Mouse (Mus musculus) hindbrain, embryonic 15.5 days (tissue): Measurements from ENCODE around the gene Myo16. TPM values are rescaled to one million over a fixed set of nuclear protein-coding genes. Genes with fewer than 3 reads are reported as not detected.

Experiments
- ATAC-seq: fragments of 200-750 bp; cut with Nextera tagmentation; 2 replicates; pipeline ENCODE4 v1.8.0; 2017; ENCODE audit warnings: low read depth, moderate number of reproducible peaks, moderate TSS enrichment; ENCODE audit not compliant: low FRiP score
- H3K27ac ChIP-seq: fragments of 300-500 bp; sonication (generic); replicated peaks from 2 replicates; pipeline ENCODE4 v1.5.1; 2015; ENCODE audit warnings: mild to moderate bottlenecking, inconsistent platforms
- H3K27me3 ChIP-seq: fragments of 300-500 bp; sonication (generic); 2 replicates; pipeline ENCODE4 v1.6.1; 2015; ENCODE audit warnings: control low read depth, inconsistent platforms
- H3K36me3 ChIP-seq: fragments of 300-500 bp; sonication (generic); 2 replicates; pipeline ENCODE4 v1.6.1; 2015; ENCODE audit warnings: control low read depth, inconsistent platforms
- H3K4me1 ChIP-seq: fragments of 300-500 bp; sonication (generic); replicated peaks from 2 replicates; pipeline ENCODE4 v1.6.1; 2015; ENCODE audit warnings: control low read depth, inconsistent platforms
- H3K4me2 ChIP-seq: fragments of 300-500 bp; sonication (generic); 2 replicates; pipeline ENCODE4 v1.6.1; 2015; ENCODE audit warnings: moderate library complexity, mild to moderate bottlenecking, inconsistent platforms
- H3K4me3 ChIP-seq: fragments of 300-500 bp; sonication (generic); 2 replicates; pipeline ENCODE4 v1.5.1; 2015; ENCODE audit warnings: mild to moderate bottlenecking, inconsistent platforms
- H3K9ac ChIP-seq: fragments of 300-500 bp; sonication (generic); 2 replicates; pipeline ENCODE4 v1.6.1; 2015; ENCODE audit warnings: inconsistent platforms
- H3K9me3 ChIP-seq: fragments of 300-500 bp; sonication (generic); 2 replicates; pipeline ENCODE4 v1.6.1; 2016; ENCODE audit warnings: control low read depth, inconsistent platforms
- WGBS: fragments of 180-500 bp; shearing (Covaris S2); methylation state at CpG from one replicate; pipeline ENCODE4 v1.1.7; 2015; 5-methylcytosine and 5-hydroxymethylcytosine counted together
- polyA plus RNA-seq: library from polyadenylated mRNA; unstranded; fragments of >200 nt; fragmentation: Nextera tagmentation; extraction: Ambion mirVana; gene quantifications from 2 replicates; pipeline ENCODE4 v1.2.1, GENCODE M21; 2015

The Myo16 gene
- polyA plus RNA-seq, 1 experiment from 2014 or later = 5.5 TPM

DNA sequence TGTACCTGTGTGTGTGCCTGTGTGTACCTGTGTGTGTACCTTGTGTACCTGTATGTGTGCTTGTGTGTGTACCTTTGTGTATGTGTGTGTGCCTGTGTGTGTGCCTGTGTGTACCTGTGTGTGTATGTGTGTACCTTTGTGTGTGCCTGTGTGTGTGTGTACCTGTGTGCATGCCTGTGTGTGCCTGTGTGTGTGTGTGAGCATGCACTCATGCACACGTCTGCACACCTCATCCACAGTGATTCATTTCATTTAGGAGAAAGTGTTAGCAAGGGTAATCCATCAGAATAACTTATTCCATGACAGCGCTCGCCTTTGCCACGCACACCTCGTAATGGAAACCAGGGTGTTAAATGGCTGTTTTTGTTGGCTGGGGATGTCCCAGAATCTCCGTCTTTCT is 36.9 kb downstream of the Myo16 start:
- H3K36me3 ChIP-seq = no peaks in the 10 kb centered on the region
- no peaks in the 10 kb centered on the region for H3K9me3 ChIP-seq
- no peak overlapping the region for H3K4me3 ChIP-seq
- no peak overlapping the region for H3K9ac ChIP-seq
- no peak overlapping the region for H3K27ac ChIP-seq
- ATAC-seq = peak; percentile 15; the same call in 1 of the 2 replicates
- H3K4me2 ChIP-seq = no peak overlapping the region
- no peaks in the 10 kb centered on the region for H3K4me1 ChIP-seq
- H3K27me3 ChIP-seq = no peaks in the 10 kb centered on the region
- 65% methylated on average over 6 of the region's 6 CpGs for WGBS

DNA sequence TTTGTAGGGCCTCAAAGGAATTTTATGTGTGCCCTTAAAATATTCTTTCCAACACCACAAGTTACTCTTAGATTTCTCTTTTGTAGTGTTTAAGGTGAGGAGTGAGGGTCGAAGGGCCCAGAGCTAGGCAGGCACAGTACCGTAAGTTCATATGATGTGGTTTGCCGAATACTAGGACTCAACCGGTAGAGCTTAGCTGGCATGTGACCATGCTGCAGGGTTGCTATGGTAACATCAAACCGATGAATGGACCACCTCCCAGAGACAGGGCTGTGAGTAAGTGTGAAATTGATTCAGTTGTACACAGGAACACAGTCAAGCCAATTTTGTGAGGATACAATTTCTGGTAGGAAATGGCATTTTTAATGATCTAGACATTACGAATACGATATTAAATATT is 44.5 kb downstream of the Myo16 start:
- H3K9me3 ChIP-seq = no peaks in the 10 kb centered on the region
- no peaks in the 10 kb centered on the region for H3K36me3 ChIP-seq
- 0 out of 2 replicates have a peak overlapping the region, but pooled peaks have one; percentile 23 for H3K4me2 ChIP-seq
- ATAC-seq = peak; percentile 83
- H3K27ac ChIP-seq = no peak overlapping the region
- no peak overlapping the region for H3K4me3 ChIP-seq
- H3K9ac ChIP-seq = no peak overlapping the region
- H3K27me3 ChIP-seq = no peaks in the 10 kb centered on the region
- 30% methylated on average over 7 of the region's 7 CpGs for WGBS
- peaks cover 28% of the 10 kb centered on the region for H3K4me1 ChIP-seq

DNA sequence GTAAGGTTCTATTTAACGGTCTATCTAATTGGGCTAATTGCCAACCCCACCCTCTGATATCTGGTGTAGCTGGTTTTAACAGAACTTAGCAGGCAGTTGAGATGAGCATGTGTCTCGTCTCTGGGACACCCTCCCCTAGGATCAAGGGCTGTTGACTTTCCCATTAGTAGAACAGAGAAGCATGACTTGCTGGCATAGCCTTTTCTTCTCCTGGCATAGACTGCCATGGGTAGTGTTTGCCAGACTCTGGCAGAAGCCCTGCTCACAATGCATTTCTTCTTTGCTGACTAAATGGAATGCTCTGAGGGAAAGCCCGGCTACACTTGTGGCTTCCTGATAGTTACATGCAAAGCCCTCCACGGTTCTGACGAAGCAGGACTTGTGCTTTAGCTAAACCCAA is 45.6 kb downstream of the Myo16 start:
- H3K36me3 ChIP-seq = no peaks in the 10 kb centered on the region
- H3K27me3 ChIP-seq = no peaks in the 10 kb centered on the region
- 57% methylated on average over 5 of the region's 5 CpGs for WGBS
- H3K4me1 ChIP-seq = peaks cover 28% of the 10 kb centered on the region
- no peak overlapping the region for H3K27ac ChIP-seq
- no peak overlapping the region for H3K9ac ChIP-seq
- ATAC-seq = peak; percentile 25; the same call in 1 of the 2 replicates
- H3K4me2 ChIP-seq = peak overlapping the region; percentile 23
- no peak overlapping the region for H3K4me3 ChIP-seq
- H3K9me3 ChIP-seq = no peaks in the 10 kb centered on the region

DNA sequence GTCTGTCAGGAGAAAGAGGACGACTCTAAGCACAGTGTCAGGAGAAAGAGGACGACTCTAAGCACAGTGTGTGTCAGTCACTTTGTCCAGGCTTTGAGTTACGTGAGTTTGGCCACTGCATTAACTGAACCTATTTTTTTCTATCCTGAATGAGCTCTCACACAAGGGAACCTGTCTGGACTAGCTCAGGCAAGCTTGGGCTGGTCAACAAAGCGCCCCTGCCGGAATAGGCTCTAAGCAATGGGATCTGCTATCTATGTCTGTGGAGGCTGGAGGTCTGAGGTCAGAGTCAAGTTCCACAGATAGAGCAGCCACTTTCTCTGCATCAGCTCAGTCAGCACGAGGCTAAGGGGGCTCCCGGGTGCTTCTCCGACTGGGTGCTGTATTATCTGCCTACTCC is 46.3 kb downstream of the Myo16 start:
- Histone ChIP-seq H3K4me3 (no peak overlapping the region), H3K9me3 (no peaks in the 10 kb centered on the region), H3K4me2 (no peak overlapping the region), H3K9ac (no peak overlapping the region), H3K27me3 (no peaks in the 10 kb centered on the region), H3K4me1 (peaks cover 28% of the 10 kb centered on the region), H3K27ac (no peak overlapping the region), H3K36me3 (no peaks in the 10 kb centered on the region)
- 81% methylated on average over 8 of the region's 8 CpGs for WGBS
- no peak for ATAC-seq

DNA sequence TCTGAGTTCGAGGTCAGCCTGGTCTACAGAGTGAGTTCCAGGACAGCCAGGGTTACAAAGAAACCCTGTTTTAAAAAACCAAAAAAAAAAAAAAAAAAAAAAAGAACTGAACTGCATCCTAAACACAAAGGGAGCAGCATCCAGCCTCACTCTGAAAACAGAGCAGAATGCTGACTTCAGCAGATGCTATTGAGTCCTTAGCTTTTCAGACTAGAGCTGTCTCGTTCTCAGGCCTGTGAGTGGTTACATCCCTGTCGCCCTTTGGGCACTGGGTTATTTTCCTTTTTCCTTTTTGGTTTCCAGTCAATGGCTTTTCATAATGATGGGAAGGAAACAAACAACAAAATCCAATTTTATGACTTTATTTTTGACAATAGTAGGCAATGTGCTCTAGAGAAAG is 61.3 kb downstream of the Myo16 start:
- Histone ChIP-seq H3K36me3 (no peaks in the 10 kb centered on the region), H3K4me3 (no peak overlapping the region), H3K9ac (no peak overlapping the region), H3K4me2 (no peak overlapping the region), H3K27me3 (no peaks in the 10 kb centered on the region), H3K4me1 (peaks cover 6% of the 10 kb centered on the region; the same call in 1 of the 2 replicates), H3K9me3 (no peaks in the 10 kb centered on the region), H3K27ac (no peak overlapping the region)
- ATAC-seq = no peak
- 49% methylated on average over 3 of the region's 3 CpGs for WGBS

DNA sequence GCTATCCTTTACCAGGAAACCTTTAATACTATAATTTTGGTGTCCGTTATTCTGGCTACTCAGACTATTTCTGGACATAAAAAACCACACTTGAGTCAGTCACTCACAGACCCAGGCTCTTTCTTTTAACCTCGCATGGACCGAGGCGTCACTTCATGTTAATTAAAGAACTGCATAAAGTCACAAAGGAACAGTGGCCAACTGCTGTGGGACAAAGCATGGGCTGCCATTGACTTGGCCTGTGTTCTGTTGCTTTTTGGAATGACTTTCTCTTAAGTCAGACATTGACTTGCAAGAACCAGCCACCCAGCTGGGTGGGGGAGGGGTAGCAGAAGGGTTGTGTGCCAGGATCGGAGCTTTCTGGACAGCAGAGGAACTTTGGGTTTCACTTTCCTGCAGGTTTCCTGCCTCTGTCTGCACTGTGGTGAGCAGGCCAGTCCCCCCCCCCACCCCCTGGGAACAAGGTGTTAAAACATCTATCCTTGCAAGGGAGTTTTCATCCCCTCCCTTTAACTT is 66.1 kb downstream of the Myo16 start:
- H3K4me1 ChIP-seq = peaks cover 21% of the 10 kb centered on the region
- 0 out of 2 replicates have a peak, but pooled peaks have one; percentile 45 for ATAC-seq
- no peaks in the 10 kb centered on the region for H3K27me3 ChIP-seq
- no peak overlapping the region for H3K9ac ChIP-seq
- no peaks in the 10 kb centered on the region for H3K9me3 ChIP-seq
- H3K27ac ChIP-seq = peak overlapping the region; percentile 45; the same call in 1 of the 2 replicates
- no peak overlapping the region for H3K4me2 ChIP-seq
- no peaks in the 10 kb centered on the region for H3K36me3 ChIP-seq
- H3K4me3 ChIP-seq = no peak overlapping the region
- WGBS = 27% methylated on average over 5 of the region's 5 CpGs

DNA sequence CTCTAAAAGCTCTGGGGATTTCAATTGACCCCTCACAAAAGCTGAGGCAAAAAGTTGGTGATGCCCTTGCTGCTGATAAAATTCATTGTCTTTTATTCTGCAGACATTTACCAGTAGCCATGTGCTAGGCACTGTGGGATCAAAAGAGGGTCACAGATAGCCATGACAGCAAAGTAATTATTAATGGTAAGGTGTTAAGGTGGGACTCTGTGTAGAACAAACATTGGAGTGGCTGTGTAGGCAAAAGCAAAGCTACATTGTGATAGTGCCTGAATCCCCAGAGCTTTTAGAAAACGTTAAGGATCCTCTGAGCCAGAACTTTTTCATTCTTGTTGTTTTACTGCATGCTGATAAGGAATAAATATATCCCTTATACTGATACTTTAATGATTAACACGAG is 69.1 kb downstream of the Myo16 start:
- Histone ChIP-seq H3K9ac (no peak overlapping the region), H3K4me2 (no peak overlapping the region), H3K36me3 (no peaks in the 10 kb centered on the region), H3K4me1 (peaks cover 21% of the 10 kb centered on the region), H3K27me3 (no peaks in the 10 kb centered on the region), H3K27ac (no peak overlapping the region), H3K4me3 (no peak overlapping the region), H3K9me3 (no peaks in the 10 kb centered on the region)
- ATAC-seq = no peak
- 60% methylated on average over 2 of the region's 2 CpGs for WGBS

DNA sequence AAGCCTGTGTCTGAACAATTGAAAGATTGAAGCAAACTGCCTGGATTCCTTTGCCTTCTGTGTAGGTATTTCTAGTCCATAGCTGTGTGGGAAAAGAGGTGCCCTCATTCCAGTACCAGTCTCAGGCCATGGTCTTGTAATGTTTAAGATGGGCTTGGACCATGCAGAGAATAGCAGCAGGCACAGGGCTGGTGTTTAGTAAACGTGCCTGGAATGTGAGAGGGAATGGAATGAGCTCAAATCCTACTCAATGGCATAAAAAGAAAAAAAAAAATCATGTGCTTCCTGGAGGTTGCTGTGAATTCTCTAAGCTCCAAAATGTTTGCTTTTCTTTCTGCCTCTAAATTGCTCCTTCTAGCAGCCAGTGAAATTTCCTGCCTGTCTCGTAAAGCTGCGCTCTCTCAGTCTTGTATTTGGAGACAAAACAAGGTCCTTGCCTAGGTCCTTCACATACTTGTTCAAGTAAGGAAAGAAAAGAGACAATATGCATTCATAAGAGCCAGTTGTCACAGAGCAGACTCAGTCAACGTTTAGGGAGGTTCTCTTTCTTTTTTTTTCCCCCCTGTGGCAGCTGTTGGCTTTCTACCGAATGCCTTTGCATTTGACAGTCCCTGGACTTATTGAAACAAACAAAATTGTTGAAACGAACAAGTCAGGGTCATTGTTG is 70.0 kb downstream of the Myo16 start:
- peak overlapping the region; percentile 72 for H3K27ac ChIP-seq
- no peaks in the 10 kb centered on the region for H3K36me3 ChIP-seq
- WGBS = 17% methylated on average over 6 of the region's 6 CpGs
- H3K9ac ChIP-seq = no peak overlapping the region
- no peaks in the 10 kb centered on the region for H3K9me3 ChIP-seq
- peak; percentile 23; the same call in 1 of the 2 replicates for ATAC-seq
- peaks cover 21% of the 10 kb centered on the region for H3K4me1 ChIP-seq
- peak overlapping the region; percentile 31 for H3K4me2 ChIP-seq
- no peak overlapping the region for H3K4me3 ChIP-seq
- H3K27me3 ChIP-seq = no peaks in the 10 kb centered on the region

DNA sequence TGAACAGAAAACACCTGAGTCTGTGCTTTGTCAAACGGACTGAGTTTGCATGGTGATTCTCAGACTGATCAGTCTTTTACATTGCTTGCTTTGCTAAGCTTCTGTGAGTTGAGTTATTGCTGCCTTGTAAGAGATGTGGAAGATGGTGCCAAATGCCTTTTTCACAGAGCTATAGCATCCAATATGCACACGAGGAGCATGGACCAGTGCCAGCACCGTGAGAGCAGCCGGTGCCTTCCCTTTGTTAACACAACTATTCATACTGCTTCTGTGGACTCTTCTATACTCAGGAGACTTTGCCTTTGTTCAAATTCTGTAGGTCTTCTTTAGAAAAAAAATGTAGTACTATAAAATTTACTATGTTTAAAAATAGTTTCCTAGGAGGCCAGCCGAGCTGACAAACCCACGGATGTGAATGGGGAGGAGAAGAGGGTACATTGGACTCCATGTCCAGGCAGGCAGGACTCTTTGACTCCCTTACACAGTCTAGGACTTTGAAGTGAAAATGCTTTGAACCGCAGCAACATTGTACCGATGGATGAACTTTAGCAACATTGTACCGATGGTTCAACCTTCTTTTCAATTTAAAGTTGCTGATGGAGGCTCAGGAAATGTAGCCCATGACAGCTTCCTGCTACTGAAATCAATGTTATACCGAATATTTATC is 70.7 kb downstream of the Myo16 start:
- Histone ChIP-seq H3K36me3 (no peaks in the 10 kb centered on the region), H3K27ac (peak overlapping the region; percentile 72), H3K4me2 (peak overlapping the region; percentile 31), H3K9me3 (no peaks in the 10 kb centered on the region), H3K27me3 (no peaks in the 10 kb centered on the region), H3K4me1 (peaks cover 16% of the 10 kb centered on the region), H3K4me3 (no peak overlapping the region), H3K9ac (no peak overlapping the region)
- ATAC-seq = peak; percentile 76
- WGBS = 28% methylated on average over 10 of the region's 10 CpGs

DNA sequence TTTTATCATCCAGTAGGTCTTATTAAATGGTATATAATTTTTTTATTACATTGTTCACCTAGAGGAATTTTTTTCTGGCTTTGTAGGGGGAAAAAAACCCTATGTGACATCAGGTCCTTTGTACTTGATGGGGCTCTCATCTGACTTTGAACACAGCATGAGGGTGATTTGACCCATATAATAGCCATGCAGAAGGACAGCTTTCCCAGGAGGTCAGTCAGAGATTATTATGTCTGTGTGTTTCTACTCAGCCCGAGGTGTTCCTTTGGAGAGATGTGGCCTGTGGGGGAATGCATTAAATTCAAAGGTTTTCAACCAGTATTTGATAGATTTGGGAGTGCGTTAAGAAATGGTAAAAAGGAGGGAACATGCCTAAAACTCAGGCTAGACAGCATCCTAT is 71.3 kb downstream of the Myo16 start:
- ATAC-seq = no peak

DNA sequence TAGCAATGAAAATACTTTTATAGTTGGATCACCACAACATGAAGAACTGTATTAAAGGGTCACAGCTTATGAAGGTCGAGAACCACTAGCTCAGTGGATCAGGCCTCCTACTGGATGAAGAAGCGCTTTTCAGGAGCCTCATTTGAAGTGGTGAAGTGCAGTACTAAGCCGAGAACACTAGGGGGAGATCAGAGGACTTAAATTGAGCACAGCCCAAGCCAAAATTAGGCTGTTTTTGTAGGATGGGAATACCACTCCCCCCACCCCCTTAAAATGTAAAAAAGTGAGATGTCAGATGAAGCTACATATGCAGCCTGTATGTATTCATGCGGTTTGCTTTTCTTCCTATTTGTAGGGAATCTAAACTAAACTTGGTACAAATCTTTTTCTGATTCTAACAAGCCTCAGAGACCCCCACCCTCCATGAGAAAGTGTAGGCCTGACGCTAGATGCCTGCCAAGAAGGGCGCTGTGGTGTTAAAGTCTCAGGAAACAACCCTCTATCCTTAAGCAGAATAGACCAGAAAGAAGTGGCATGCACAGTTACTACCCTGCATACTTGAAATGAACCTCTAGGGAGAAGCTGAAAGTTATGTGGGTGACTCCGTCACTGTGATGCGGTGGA is 77.1 kb downstream of the Myo16 start:
- H3K36me3 ChIP-seq = no peaks in the 10 kb centered on the region
- no peaks in the 10 kb centered on the region for H3K4me1 ChIP-seq
- H3K27ac ChIP-seq = no peak overlapping the region
- no peaks in the 10 kb centered on the region for H3K9me3 ChIP-seq
- no peak overlapping the region for H3K4me2 ChIP-seq
- H3K4me3 ChIP-seq = no peak overlapping the region
- H3K9ac ChIP-seq = no peak overlapping the region
- ATAC-seq = no peak
- 58% methylated on average over 8 of the region's 8 CpGs for WGBS
- no peaks in the 10 kb centered on the region for H3K27me3 ChIP-seq

More for the DNA sequence above, 71.3 kb downstream of the Myo16 start:
- Histone ChIP-seq H3K27ac (no peak overlapping the region), H3K4me3 (no peak overlapping the region), H3K4me1 (peaks cover 15% of the 10 kb centered on the region), H3K36me3 (no peaks in the 10 kb centered on the region), H3K27me3 (no peaks in the 10 kb centered on the region), H3K9me3 (no peaks in the 10 kb centered on the region), H3K4me2 (no peak overlapping the region), H3K9ac (no peak overlapping the region)
- 40% methylated on average over 2 of the region's 2 CpGs for WGBS

DNA sequence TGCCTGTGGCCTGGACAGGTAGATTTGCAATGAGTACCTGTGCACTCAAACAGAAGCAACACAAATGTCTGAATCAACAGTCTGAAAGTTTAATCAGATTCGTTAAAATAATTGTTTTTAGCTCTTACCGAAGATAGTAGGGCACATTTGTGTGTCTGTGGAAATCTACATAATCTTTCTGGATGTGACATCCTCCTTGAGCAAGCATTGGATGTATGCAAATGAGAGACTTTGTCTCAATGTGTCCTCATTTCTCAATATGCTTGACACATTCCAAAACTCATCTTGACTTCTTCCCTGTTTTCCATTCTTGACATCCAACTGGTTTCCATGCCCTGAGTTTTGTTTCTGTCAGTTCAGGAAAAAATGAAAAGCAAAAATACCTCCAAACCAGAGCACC is 80.8 kb downstream of the Myo16 start:
- no peak for ATAC-seq
- H3K36me3 ChIP-seq = no peaks in the 10 kb centered on the region
- no peak overlapping the region for H3K9ac ChIP-seq
- no peaks in the 10 kb centered on the region for H3K9me3 ChIP-seq
- no peaks in the 10 kb centered on the region for H3K4me1 ChIP-seq
- no peak overlapping the region for H3K4me3 ChIP-seq
- H3K27me3 ChIP-seq = no peaks in the 10 kb centered on the region
- 84% methylated on average over 2 of the region's 2 CpGs for WGBS
- no peak overlapping the region for H3K27ac ChIP-seq
- H3K4me2 ChIP-seq = no peak overlapping the region
